Comparison of ENCODE assay signal across 8 mouse cellular contexts in genomic region chr5:106995886-106996538, GRCm38 (mm10). TPM values are rescaled to one million over a fixed set of nuclear protein-coding genes. Genes with fewer than 3 reads are reported as not detected.
DNase-seq lines count a peak whose midpoint lies in the region; ATAC-seq and TF ChIP-seq lines count a peak whose summit lies in the region.

No protein-coding gene starts in this region.

- no peak for TF ChIP-seq POLR2A in cortical plate, adult 2 months (IDR thresholded peaks at IDR 0.05; ENCODE audit: extremely low read depth, insufficient read depth, low read length)
- TF ChIP-seq POLR2A in heart, adult 2 months (IDR thresholded peaks at IDR 0.05; ENCODE audit: insufficient read depth, low read depth, low read length), result no peak
- TF ChIP-seq POLR2A in kidney, adult 2 months (IDR thresholded peaks at IDR 0.05; ENCODE audit: low read depth, low read length), result no peak

- no peaks in the 10 kb centered on the region for H3K4me1 ChIP-seq in cortical plate, adult 2 months (ENCODE audit: control insufficient read depth, insufficient read depth, low read length)
- H3K4me1 ChIP-seq in heart, adult 2 months (ENCODE audit: control insufficient read depth, insufficient read depth, low read length), result peaks cover 5% of the 10 kb centered on the region
- peaks cover 3% of the 10 kb centered on the region; the same call in 1 of the 2 replicates for H3K4me1 ChIP-seq in kidney, adult 2 months (ENCODE audit: control insufficient read depth, insufficient read depth, low read length)
- H3K4me1 ChIP-seq in limb, embryonic 12.5 days (replicated peaks), result peaks cover 27% of the 10 kb centered on the region

- H3K36me3 ChIP-seq in heart, adult 2 months (ENCODE audit: control insufficient read depth, insufficient read depth, low read length), result peaks cover 2% of the 10 kb centered on the region
- H3K36me3 ChIP-seq in kidney, adult 2 months (ENCODE audit: control insufficient read depth, insufficient read depth, low read length), result no peaks in the 10 kb centered on the region
- H3K36me3 ChIP-seq in limb, embryonic 12.5 days, result no peaks in the 10 kb centered on the region

- no peak overlapping the region for H3K4me3 ChIP-seq in cortical plate, adult 2 months (ENCODE audit: insufficient read depth, low read length)
- no peak overlapping the region for H3K4me3 ChIP-seq in heart, adult 2 months
- H3K4me3 ChIP-seq in kidney, adult 2 months (ENCODE audit: insufficient read depth, low read depth, low read length), result no peak overlapping the region
- no peak overlapping the region for H3K4me3 ChIP-seq in limb, embryonic 12.5 days (replicated peaks)

- H3K27ac ChIP-seq in cortical plate, adult 2 months (ENCODE audit: insufficient read depth, low read length), result no peak overlapping the region
- no peak overlapping the region for H3K27ac ChIP-seq in heart, adult 2 months
- 0 out of 2 replicates have a peak overlapping the region, but pooled peaks have one; percentile 47 for H3K27ac ChIP-seq in kidney, adult 2 months (ENCODE audit: insufficient read depth, low read depth, low read length)
- H3K27ac ChIP-seq in limb, embryonic 12.5 days, result peak overlapping the region; percentile 73

- no peak overlapping the region for H3K4me2 ChIP-seq in limb, embryonic 12.5 days

- intact Hi-C loops in heart, adult 2 months (cut with DNase I), result loop anchor here (2.0 to 10.0 kb wide), 3 partner anchors 89 to 293 kb away; partner anchors contain the start of gene Tgfbr3

- ATAC-seq in limb, embryonic 12.5 days (ENCODE audit: insufficient number of reproducible peaks, insufficient read depth, low FRiP score, low TSS enrichment, low read depth), result peak; percentile 63; the same call in 1 of the 2 replicates

- H3K9ac ChIP-seq in heart, adult 2 months (ENCODE audit: low read depth, low read length), result no peak overlapping the region
- no peak overlapping the region for H3K9ac ChIP-seq in limb, embryonic 12.5 days (replicated peaks)

- peak; percentile 57; the same call in 1 of the 2 replicates for TF ChIP-seq CTCF in cortical plate, adult 2 months (IDR thresholded peaks at IDR 0.05; ENCODE audit: extremely low read depth, insufficient read depth, low read length)
- TF ChIP-seq CTCF in heart, adult 2 months (IDR thresholded peaks at IDR 0.05), result peak; percentile 86
- TF ChIP-seq CTCF in kidney, adult 2 months (conservative IDR thresholded peaks at IDR 0.05; ENCODE audit: insufficient read depth, insufficient read length, low read depth, low read length), result 0 out of 2 replicates have a peak, but pooled peaks have one; percentile 12

- DNase-seq in thymus, postnatal 14 days, result peak; percentile 34
- no peak for DNase-seq in thymus, adult 18-20 months
- peak; percentile 61 to 77 for DNase-seq in heart, adult 2 months
- peak; percentile 81 for DNase-seq in kidney, adult 2 months
- DNase-seq in neural tube, embryonic 10.5 days (ENCODE audit: extremely low spot score, low spot score), result peak; percentile 51
- no peak for DNase-seq in natural killer cell, adult 2 months (ENCODE audit: low spot score in 2 of 2)

- no peaks in the 10 kb centered on the region for H3K79me2 ChIP-seq in heart, adult 2 months (replicated peaks; ENCODE audit: control insufficient read depth, insufficient read depth, low read length)

- 26% methylated on average over 5 of the region's 5 CpGs for WGBS in heart, adult 2 months
- WGBS in kidney, adult 2 months, result 40% methylated on average over 5 of the region's 5 CpGs
- WGBS in limb, embryonic 12.5 days, result 26% methylated on average over 5 of the region's 5 CpGs

- no peak for TF ChIP-seq EP300 in heart, adult 2 months (IDR thresholded peaks at IDR 0.05; ENCODE audit: insufficient read depth, low read depth, low read length)

- no peaks in the 10 kb centered on the region for H3K27me3 ChIP-seq in heart, adult 2 months (ENCODE audit: control insufficient read depth, insufficient read depth, low read length)
- H3K27me3 ChIP-seq in kidney, adult 2 months (replicated peaks; ENCODE audit: control insufficient read depth, insufficient read depth, low read length), result no peaks in the 10 kb centered on the region
- H3K27me3 ChIP-seq in limb, embryonic 12.5 days, result no peaks in the 10 kb centered on the region

- H3K9me3 ChIP-seq in limb, embryonic 12.5 days, result no peaks in the 10 kb centered on the region

RNA-seq across cellular contexts. Expression of gene Cdc7, which starts 31.9 kb away (rescaled TPM):
- 21.0 and 22.5 TPM in 2 replicates for polyA plus RNA-seq in cortical plate, adult 2 months (2012; rRNA removed)
- total RNA-seq in heart, adult 2 months (2021), result under 1 TPM; 0.39 to 0.59 TPM
- polyA plus RNA-seq in heart, adult 2 months (2012; rRNA removed), result 0.70 and 1.3 TPM in 2 replicates
- 1.2 and 1.3 TPM in 2 replicates for polyA plus RNA-seq in kidney, adult 2 months (2012; rRNA removed)
- 54.7 and 62.5 TPM in 2 replicates for polyA plus RNA-seq in limb, embryonic 12.5 days (2016; fragmentation: Nextera tagmentation; extraction: Ambion mirVana)

Comparison
In these comparisons a context has a peak if more than half of its experiments do, and no peak if none do; other contexts are left out.
1. DNase-seq: peak in thymus, postnatal 14 days (single experiment), heart, adult 2 months (2 of 2), kidney, adult 2 months (single experiment) and neural tube, embryonic 10.5 days (single experiment); none in thymus, adult 18-20 months (0 of 2) and natural killer cell, adult 2 months (0 of 2).
2. H3K27ac ChIP-seq: peak in kidney, adult 2 months (single experiment) and limb, embryonic 12.5 days (single experiment); none in cortical plate, adult 2 months (single experiment) and heart, adult 2 months (single experiment).
3. CTCF ChIP-seq: peak in every context shown above with its lines; median percentile 86 in heart, adult 2 months; 57 in cortical plate, adult 2 months; 12 in kidney, adult 2 months.